Mouse (Mus musculus): ENCODE measurements around the gene B3galt5.

- TF ChIP-seq HCFC1 (IDR thresholded peaks at IDR 0.05; ENCODE audit: borderline replicate concordance, insufficient read depth, low read length) (no peak), ZC3H11A (IDR thresholded peaks at IDR 0.05; ENCODE audit: borderline replicate concordance, low read depth, low read length) (no peak)
These were observed 36.1 kb downstream of the B3galt5 start for GRCm38 (mm10) chr16:96271736-96272135.
